Mouse (Mus musculus): Measurements from ENCODE around the gene Prpf40b. TPM values are rescaled to one million over a fixed set of nuclear protein-coding genes. Genes with fewer than 3 reads are reported as not detected.

The Prpf40b gene
- total RNA-seq, 2 experiments from 2014 or later = 36.5 to 41.4 TPM

GRCm38 (mm10) chr15:99333676-99334065 lies 38.8 kb downstream of the Prpf40b start:
- DNase-seq = peak; percentile 79

GRCm38 (mm10) chr15:99334500-99334899 lies 39.6 kb downstream of the Prpf40b start:
- DNase-seq = no peak

GRCm38 (mm10) chr15:99335801-99336320 lies 41.0 kb downstream of the Prpf40b start:
- DNase-seq = no peak

- no peak for DNase-seq
Observed at GRCm38 (mm10) chr15:99338916-99339315, 44.0 kb downstream of the Prpf40b start.

GRCm38 (mm10) chr15:99339669-99340068 lies 44.8 kb downstream of the Prpf40b start:
- DNase-seq = peak; percentile 14

GRCm38 (mm10) chr15:99341102-99341501 lies 46.2 kb downstream of the Prpf40b start:
- no peak for DNase-seq

DNA sequence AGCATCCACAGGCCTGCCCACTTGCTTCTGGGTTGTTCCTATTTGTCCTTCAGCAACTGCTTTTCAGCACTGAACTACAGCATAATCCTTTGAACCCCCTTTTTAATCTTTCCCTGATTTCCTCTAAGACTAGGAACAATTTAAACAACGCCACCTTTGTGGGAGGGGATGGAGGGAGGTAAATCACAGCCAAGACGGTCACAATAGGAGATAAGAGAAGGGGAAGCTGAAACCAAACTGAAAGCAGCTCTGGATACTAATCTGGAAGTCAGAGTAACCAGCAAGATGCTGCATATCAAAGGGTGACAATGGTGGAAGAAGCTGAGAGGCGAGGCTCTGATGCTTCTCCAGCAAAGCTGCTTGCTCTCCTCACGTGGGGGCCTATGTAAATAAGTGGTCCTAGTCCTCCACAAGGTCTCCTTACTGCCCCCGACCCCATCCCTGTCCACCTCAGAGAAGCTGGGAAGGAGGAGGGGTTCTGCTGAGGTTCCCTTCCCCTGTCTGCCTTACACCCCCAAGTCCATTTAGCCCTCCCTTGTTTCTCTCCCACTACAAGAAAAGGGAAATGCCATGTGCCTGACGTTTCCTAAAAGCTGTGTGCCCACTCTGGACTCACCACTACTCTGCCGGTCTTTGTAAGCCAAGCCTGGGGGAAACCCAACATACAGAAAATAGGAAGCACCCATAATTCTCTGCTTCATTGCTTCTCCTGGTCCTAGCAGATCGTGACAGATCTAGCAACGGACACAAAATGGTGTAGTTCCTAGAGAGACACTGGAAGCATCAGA lies 47.5 kb downstream of the Prpf40b start:
- DNase-seq = no peak

- peak; percentile 77 for DNase-seq
Observed at GRCm38 (mm10) chr15:99343414-99344147, 48.7 kb downstream of the Prpf40b start.

DNA sequence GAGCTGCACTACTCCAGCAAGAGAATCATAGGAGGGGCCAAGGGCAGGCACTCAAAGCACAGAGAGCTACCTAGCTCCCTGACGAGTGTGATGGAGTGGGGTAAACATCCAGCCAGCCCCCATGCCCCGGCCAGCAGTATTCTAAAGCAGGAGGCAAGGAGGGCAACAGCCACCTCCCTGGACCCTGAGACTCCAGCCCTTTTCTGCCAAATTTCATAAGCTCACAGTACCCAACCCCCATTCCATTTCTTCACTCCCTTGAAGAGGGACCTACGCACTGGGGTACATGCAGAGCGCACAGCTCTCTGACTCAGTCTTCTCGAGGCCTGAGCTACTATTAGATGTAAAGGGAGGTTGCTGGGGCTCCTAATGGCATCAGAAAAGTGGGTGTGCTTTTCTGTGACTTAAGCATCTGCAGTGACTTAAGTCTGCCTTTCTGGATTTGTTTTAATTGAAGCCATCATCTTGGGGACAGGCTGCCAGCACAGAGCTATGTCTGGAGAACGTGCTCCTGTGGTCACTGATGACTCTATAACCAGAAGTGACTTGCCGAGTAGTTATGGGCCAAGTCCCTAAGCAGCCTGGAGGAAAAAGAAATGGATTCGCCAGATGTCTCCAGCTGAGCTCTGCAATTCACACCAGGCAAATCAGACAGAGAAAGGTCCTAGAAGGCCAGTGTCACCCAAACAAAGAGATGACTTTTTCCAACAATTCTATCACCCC lies 49.4 kb downstream of the Prpf40b start:
- DNase-seq = peak; percentile 51

- no peak for DNase-seq
Observed at GRCm38 (mm10) chr15:99344961-99345360, 50.1 kb downstream of the Prpf40b start.

DNA sequence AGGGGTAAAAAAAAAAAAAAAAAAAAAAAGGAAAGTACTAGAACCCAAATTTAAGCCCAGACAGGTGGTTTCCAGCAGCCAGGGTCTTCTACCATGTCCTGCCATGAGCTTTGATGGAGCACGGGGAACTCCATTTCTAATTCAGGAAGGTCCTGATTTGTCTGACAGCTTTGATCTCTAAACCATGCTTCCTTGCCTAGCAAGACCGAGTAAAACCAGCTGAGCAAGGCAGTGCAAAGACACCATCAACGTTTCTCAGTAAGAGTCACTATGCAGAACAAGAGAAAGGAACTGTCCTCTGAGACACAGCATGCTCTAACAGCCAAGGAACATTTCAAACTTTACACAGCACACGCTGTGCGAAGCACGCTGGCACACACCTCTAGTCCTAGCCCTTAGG lies 56.7 kb downstream of the Prpf40b start:
- no peak for DNase-seq

DNA sequence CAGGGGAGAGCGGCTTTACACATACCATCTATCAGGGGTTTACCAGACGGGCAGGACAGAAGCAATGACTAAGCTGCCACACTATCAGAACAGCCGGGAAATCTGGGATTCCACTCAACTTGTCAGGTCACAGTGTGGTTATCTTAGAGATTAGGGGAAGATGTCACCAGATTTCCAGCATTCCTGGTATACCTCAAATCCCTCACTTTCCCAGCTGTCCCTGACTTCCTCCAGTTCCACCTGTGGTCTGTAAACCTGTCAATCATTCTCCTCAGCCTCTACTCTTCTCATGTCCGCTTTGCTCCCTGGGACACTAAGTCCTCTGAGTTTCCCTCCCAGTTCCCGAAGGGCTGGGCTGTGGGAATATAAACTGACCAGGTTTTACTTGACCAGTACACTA lies 57.4 kb downstream of the Prpf40b start:
- no peak for DNase-seq

DNA sequence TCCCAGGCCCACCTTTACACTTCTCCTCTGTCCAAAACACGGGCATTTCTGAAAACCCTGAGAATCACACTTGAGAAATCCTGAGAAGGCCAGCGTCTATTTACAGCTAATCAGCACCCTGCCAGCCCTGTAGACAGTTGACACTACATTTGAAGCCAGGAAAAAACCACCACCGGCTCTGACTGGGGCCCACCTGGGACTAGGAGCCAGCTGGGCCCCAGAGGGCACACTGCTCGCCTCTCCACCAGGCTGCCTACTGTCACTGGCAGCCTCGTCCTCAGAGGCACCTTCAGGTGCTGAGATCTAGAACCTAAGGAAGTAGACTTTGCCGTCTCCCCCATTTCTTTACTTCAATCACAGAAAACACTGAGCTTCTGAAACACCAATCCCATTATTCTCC lies 60.8 kb downstream of the Prpf40b start:
- no peak for DNase-seq

DNA sequence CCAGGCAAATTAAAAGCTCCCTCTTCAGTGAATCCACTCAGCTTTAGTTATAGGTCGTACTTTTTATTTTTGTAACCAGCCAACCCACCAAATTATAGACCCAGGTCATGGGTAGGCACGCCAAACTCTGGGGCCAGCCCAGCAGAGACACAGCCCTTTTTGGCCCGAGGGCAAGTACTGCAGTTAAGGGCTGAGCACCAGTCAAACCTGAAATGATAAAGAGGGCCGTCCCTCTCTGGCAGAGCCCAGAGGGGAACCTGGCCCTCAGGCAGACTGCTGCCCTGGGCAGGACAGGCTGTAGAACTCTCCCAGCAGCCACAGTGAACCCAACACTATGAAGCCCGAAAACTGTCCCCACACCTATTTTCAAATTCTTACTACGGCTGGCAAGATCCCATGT lies 61.6 kb downstream of the Prpf40b start:
- no peak for DNase-seq

DNA sequence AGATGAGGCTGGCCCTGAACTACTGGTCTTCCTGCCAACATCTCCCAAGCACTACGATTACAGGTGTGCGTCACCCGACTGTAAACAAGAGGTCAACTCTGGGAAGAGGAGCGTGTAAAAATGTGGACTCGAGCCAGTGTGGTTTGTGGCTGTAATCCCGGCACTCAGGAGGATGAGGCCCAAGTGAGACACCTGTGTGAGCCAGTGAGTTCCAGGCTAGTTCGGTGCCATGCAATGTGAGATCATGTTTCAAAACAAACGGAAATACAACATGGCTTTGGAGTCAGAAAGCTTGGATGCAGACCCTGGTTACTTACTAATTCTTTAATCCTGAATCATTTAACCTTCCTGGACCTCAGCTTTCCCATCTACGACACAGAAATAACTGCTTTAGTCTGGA lies 64.1 kb downstream of the Prpf40b start:
- no peak for DNase-seq

DNA sequence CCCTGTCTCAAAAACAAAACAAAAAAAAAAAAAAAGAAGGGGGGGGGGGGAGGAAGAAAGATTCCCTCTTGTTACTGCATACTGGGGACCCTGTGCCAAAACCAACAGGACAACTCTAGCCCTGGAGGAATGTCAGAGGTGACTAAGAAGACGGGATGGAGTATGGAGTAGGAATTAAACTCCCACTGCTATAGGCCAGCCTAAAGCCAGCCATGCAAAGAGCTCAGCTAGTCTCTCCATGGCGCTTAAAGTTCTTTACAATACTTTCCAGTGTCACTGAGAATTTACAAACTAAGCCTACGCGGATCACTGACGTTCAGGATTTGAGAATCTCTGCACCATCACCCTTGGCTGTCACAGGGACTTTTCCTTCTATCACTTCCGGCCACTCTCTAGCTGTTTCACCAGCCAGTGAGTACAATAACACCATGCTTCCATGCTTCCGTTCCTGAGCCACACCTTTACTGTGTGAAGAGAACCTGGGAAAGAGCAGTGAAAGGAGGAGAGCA lies 69.2 kb downstream of the Prpf40b start:
- no peak for DNase-seq

DNA sequence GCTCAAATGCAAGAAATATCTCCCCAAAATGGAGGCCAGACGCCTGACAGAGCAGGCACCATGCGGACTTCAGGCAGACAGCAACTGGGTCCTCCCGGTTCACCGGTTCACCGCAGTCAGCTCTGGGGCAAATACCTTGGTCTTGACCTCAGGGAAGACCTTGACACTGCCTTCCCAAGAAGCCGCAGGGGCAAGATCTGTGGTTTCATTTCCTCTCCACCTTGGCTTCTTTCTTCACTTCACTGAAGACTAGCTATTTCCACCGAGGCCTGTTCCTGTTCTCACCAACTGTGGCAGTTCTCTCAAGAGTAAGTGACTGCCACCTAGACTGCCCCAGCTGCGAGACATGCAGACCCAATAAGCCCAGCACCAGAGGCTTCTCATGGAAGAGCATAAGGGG lies 70.0 kb downstream of the Prpf40b start:
- no peak for DNase-seq

Other genes with a start within 250 kb of the Prpf40b start
- gene Prph, start 239.9 kb upstream of the Prpf40b start, total RNA-seq (2021) = 1 to 10 TPM in 1 of 2 experiments, under 1 TPM in 1; 0.60 to 1.3 TPM
- gene Troap, start 220.5 kb upstream of the Prpf40b start, total RNA-seq (2021) = 10 to 100 TPM; 17.8 to 18.7 TPM
- under 1 TPM in 1 of 2 experiments, not detected in 1; 0.19 TPM for gene C1ql4, start 207.3 kb upstream of the Prpf40b start, total RNA-seq (2021)
- gene Dnajc22, start 201.9 kb upstream of the Prpf40b start, total RNA-seq (2021) = 1 to 10 TPM in 1 of 2 experiments, under 1 TPM in 1; 0.79 to 1.2 TPM
- 10 to 100 TPM; 24.8 to 28.3 TPM for gene Spats2, start 169.2 kb upstream of the Prpf40b start, total RNA-seq (2021)
- under 1 TPM; 0.41 to 0.54 TPM for gene Kcnh3, start 70.2 kb upstream of the Prpf40b start, total RNA-seq (2021)
- 10 to 100 TPM; 82.4 to 88.4 TPM for gene Mcrs1, start 43.1 kb upstream of the Prpf40b start, total RNA-seq (2021)
- under 1 TPM in 1 of 2 experiments, not detected in 1; 0.17 TPM for gene Fam186b, start 801 bp downstream of the Prpf40b start, total RNA-seq (2021)
- 10 to 100 TPM; 42.6 to 44.4 TPM for gene Fmnl3, start 75.4 kb downstream of the Prpf40b start, total RNA-seq (2021)
- gene Tmbim6, start 97.8 kb downstream of the Prpf40b start, total RNA-seq (2021) = 100 to 1,000 TPM; 197 to 201 TPM
- 10 to 100 TPM; 20.0 to 23.6 TPM for gene Nckap5l, start 162.7 kb downstream of the Prpf40b start, total RNA-seq (2021)
- gene Bcdin3d, start 179.6 kb downstream of the Prpf40b start, total RNA-seq (2021) = 1 to 10 TPM; 4.9 to 5.0 TPM
- not detected for gene Faim2, start 233.1 kb downstream of the Prpf40b start, total RNA-seq (2021)

All from heart, postnatal 4 days (tissue).